Mouse (Mus musculus) granulocyte monocyte progenitor cell, adult 5-6 weeks (primary cell): ENCODE measurements at regions not wholly inside any gene's neighbourhood (a gene's known extent, or its start where the extent isn't known, plus 50 kb on each side); places are given as distances from the start of the nearest gene placed in this dataset.

ENCODE experiments used
- ATAC-seq: replicated peaks from 2 replicates; pipeline ENCODE4 v1.8.0; 2016; ENCODE audit warnings: mild to moderate bottlenecking, moderate TSS enrichment, inconsistent platforms; ENCODE audit not compliant: poor library complexity, severe bottlenecking

GRCm38 (mm10) chr5:45278005-45278432 is 172.0 kb downstream of the Qdpr start:
- ATAC-seq = no peak

- no peak for ATAC-seq
These were observed 179.4 kb downstream of the Qdpr start for GRCm38 (mm10) chr5:45270679-45271078.

GRCm38 (mm10) chr5:45269391-45269790 is 180.6 kb downstream of the Qdpr start:
- ATAC-seq = no peak

GRCm38 (mm10) chr5:45266914-45267313 is 183.1 kb downstream of the Qdpr start:
- ATAC-seq = no peak

GRCm38 (mm10) chr5:45258486-45258885 is 191.6 kb downstream of the Qdpr start:
- no peak for ATAC-seq

- no peak for ATAC-seq
These were observed 193.6 kb downstream of the Qdpr start for GRCm38 (mm10) chr5:45256256-45256999.

GRCm38 (mm10) chr5:45231856-45232255 is 218.2 kb downstream of the Qdpr start:
- no peak for ATAC-seq

- ATAC-seq = no peak
These were observed 219.9 kb downstream of the Qdpr start for GRCm38 (mm10) chr5:45230097-45230496.

GRCm38 (mm10) chr5:45229477-45229876 is 220.6 kb downstream of the Qdpr start:
- no peak for ATAC-seq

GRCm38 (mm10) chr5:45228226-45228927 is 221.7 kb downstream of the Qdpr start:
- no peak for ATAC-seq

- no peak for ATAC-seq
These were observed 229.6 kb downstream of the Qdpr start for GRCm38 (mm10) chr5:45220272-45220916.

- ATAC-seq = no peak
These were observed 230.5 kb downstream of the Qdpr start for GRCm38 (mm10) chr5:45219558-45219957.

GRCm38 (mm10) chr5:45219101-45219500 is 230.9 kb downstream of the Qdpr start:
- ATAC-seq = no peak

GRCm38 (mm10) chr5:45214475-45214874 is 235.6 kb downstream of the Qdpr start:
- ATAC-seq = no peak

GRCm38 (mm10) chr5:45198408-45198807 is 251.6 kb downstream of the Qdpr start:
- ATAC-seq = no peak

GRCm38 (mm10) chr5:45196159-45196558 is 253.9 kb downstream of the Qdpr start:
- ATAC-seq = no peak

- ATAC-seq = no peak
These were observed 257.7 kb downstream of the Qdpr start for GRCm38 (mm10) chr5:45192287-45192686.

GRCm38 (mm10) chr5:45173035-45173755 is 276.8 kb downstream of the Qdpr start:
- peak; percentile 95 for ATAC-seq

GRCm38 (mm10) chr5:45159194-45159593 is 290.8 kb downstream of the Qdpr start:
- ATAC-seq = no peak

GRCm38 (mm10) chr5:45154936-45155335 is 295.1 kb downstream of the Qdpr start:
- ATAC-seq = no peak

GRCm38 (mm10) chr5:45144186-45144585 is 305.9 kb downstream of the Qdpr start:
- no peak for ATAC-seq
